Comparison of ENCODE assay signal across 13 mouse cellular contexts in the genomic region with DNA sequence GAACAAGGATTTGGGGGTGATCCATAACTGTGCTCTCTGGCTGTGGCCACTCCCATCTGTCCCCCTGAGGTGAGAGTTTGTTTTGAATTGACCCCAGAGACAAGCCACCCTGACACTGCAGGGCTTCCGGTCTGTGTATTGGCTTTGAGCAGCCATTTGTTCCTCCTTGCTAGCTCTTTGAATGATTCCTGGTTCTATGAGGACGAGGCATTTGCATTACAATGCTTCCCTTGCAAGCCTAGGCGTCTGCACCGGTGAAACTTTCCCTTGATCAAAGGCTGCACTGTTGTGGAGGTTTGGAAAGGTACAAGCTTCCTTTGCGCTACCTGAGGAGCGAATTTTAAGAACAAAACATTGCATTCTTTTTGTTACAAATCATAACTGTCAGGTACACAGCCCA.
"Had no signal": no experiment of that assay in that cellular context is flagged by ENCODE, and none has a peak within 500 bp of the region (broad histone marks: within the 10 kb centered on the region; RNA-seq: fewer than 3 reads in every experiment).

No protein-coding gene starts in this region.

- ATAC-seq: liver, embryonic 12.5 days; midbrain, embryonic 15.5 days had no signal

- DNase-seq: kidney, postnatal 14 days; layer of hippocampus, postnatal 36 days; lung, embryonic 14.5 days; lung, postnatal 10 days; lung, postnatal 4 days; retina, postnatal 1 day; right cerebral cortex, postnatal 14 days; thymus, postnatal 4 days had no signal

- H3K27ac ChIP-seq: limb, embryonic 15.5 days; liver, embryonic 12.5 days; midbrain, embryonic 10.5 days; midbrain, embryonic 15.5 days; neural tube, embryonic 13.5 days had no signal

- H3K36me3 ChIP-seq: limb, embryonic 15.5 days; liver, embryonic 12.5 days; midbrain, embryonic 10.5 days; midbrain, embryonic 15.5 days; neural tube, embryonic 13.5 days had no signal

- H3K4me2 ChIP-seq: limb, embryonic 15.5 days; liver, embryonic 12.5 days; lung, embryonic 14.5 days; midbrain, embryonic 15.5 days; neural tube, embryonic 13.5 days had no signal

- H3K4me1 ChIP-seq: limb, embryonic 15.5 days; liver, embryonic 12.5 days had no signal

- H3K27me3 ChIP-seq: limb, embryonic 15.5 days; liver, embryonic 12.5 days; midbrain, embryonic 15.5 days; neural tube, embryonic 13.5 days had no signal

- H3K4me3 ChIP-seq: limb, embryonic 15.5 days; liver, embryonic 12.5 days; midbrain, embryonic 10.5 days; midbrain, embryonic 15.5 days; neural tube, embryonic 13.5 days had no signal

- H3K9ac ChIP-seq: limb, embryonic 15.5 days; liver, embryonic 12.5 days; lung, embryonic 14.5 days; midbrain, embryonic 15.5 days; neural tube, embryonic 13.5 days had no signal

- H3K9me3 ChIP-seq: limb, embryonic 15.5 days; liver, embryonic 12.5 days; midbrain, embryonic 10.5 days; midbrain, embryonic 15.5 days; neural tube, embryonic 13.5 days had no signal
